Mouse (Mus musculus) induced T-regulatory cell, adult 2 months (primary cell): Measurements from ENCODE around the gene Nkx2-3.

Experiments
- DNase-seq: peaks from one replicate; pipeline ENCODE4 v3.0.0-alpha.2; 2012; ENCODE audit warnings: low read depth

The Nkx2-3 gene

DNA sequence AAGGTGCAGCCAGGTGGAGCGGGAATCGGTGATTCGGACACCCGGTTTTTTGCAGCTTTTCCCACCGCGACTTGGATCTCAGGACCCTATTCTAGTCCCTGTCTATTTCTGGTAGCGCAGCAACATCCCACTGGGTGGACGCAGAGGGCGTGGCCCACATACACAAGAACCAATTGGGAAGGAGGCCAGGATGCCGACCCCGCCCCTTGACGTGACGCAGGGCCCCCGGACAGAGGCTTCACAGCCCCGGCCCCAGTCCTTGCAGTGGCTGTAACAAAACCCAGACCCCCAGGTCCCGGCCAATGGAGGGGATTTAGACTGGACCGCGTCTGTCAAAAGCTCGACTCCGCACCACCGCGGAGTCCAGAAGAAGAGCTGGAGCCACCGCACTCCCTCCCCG is at the start of gene Nkx2-3:
Gene Nkx2-3, plus strand, starts transcription at position 275 of the 400 bp plus-strand sequence.
- peak; percentile 18 for DNase-seq

DNA sequence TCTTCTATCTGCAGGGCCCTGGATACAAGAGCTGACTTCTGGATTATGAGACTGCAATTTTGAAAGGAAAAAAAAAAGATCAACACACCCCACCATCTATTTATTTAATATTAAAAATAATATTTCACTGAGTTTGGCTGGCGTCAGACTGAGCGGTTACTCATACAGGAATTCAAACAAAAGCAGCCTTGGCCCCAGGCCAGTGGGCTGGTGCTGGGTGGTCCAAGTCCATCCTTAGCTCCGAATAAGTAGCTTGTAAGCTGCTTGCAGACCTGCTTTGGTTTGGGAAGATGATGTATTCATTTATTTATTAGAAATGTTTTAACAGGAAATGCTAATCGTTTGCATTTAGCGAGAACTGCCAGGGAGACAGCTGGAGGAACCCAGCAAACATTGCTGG is 49.0 kb upstream of the Nkx2-3 start:
- no peak for DNase-seq

DNA sequence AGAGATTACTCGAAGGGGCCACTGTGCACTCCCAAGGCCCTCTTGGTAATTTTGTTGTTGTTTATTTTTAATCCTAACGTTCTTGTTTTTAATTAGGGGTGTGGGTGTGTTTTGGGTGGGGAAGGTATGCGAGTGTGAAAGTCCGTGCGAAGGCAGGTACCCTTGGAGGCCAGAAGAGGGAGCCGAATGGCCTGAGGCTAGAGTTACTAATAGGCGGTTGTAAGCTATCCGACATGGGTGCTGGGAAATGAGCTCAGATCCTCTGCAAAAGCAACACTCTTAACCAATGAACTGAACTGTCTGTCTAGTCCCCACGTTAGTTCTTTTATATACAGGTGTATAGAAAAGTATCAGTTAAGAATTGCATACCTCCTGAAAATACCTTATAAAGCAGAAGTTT is 43.8 kb upstream of the Nkx2-3 start:
- DNase-seq = peak; percentile 6

DNA sequence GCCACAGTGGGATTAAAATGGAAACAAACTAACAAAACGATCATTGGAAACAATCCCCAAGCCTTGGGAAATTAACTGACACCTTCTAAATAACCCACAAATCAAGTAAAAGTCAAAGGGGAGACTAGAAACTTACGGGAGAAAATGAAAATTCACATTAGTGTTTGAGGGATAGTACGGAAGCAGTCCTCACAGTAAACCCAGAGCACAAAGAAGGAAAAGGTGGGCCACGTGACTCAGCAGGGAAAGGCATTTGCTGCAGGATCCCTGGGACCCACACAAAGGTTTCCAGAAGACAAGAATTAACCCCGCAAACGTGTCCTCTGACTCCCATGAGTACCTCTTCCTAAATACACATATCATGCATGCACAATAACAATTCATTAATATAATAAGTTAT is 43.0 kb upstream of the Nkx2-3 start:
- no peak for DNase-seq

DNA sequence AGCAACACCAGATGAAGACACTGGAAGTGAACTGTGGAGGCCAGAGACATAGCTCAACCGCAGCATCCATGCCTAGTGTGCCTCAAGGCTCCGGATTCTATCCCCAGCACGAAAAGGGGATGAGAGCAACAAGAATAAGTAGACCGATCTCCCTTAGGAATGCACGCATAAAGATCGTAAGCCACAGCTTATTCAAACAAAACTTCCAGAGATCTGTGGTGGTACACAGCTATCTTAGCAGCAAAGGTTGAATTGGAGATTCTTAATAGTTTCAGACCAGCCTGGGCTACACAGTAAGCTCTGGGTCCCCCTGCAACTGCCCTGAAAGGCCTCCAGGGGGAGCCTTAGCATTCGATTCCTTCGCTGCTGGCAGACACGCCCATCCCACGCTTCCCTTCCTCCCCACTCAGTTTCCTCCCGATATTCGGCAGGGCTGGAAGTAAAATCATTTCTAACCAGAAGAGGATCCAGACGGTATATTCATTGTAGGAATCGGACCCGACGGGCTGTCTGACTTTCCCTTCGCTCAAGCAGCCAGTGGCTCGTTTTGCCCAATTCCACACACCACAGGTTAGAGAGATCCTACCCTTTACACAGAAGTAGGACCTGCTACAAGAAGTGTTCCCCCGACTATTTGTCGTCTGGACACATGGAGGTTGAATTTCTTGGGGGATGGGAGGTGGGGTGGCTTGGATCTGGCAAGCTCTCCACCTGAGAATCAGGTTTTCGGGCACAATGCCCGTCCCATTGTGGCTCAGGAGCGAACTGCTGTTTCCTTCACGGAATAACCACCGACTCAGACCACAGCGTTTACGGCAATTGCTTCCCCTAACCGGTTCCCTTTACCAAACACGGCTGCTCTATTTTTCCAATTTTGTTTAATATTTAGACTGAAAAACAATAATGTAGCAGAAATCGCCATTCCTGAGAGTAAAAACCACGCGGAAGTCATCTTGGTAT is 41.0 kb upstream of the Nkx2-3 start:
- peak; percentile 83 for DNase-seq

DNA sequence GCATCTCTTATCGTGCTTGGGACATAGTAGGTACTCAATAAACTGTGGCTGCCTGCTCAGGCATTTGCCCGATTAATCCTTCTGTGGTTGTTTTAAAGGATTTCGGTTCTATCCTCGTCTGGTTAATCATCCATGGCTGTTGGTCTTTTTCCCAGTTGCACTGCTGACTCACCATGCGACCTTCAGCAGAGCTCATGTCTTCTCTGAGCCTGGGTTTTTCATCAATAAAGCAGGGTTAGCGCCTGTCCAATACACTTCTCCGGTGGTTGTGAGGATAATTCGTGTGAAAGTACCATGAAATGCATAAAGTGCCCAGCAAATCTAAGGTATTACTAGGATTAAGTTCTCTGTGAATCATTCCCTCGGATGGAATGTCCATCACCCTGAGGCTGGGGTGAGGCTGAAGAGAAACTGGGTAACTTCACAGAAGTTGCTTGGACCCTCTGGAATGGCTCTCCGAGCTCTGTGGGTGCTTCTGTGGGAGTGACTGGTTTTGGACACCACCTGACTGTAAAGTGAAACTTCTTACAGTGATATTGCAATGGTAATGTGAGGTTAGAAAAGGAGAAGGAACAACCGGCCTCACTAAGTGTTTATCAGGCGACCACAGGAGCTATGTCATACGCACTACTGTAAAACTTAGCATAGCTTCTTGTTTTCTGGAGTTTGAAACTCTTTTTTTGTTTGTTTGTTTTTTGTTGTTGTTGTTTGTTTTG is 32.9 kb upstream of the Nkx2-3 start:
- DNase-seq = no peak

DNA sequence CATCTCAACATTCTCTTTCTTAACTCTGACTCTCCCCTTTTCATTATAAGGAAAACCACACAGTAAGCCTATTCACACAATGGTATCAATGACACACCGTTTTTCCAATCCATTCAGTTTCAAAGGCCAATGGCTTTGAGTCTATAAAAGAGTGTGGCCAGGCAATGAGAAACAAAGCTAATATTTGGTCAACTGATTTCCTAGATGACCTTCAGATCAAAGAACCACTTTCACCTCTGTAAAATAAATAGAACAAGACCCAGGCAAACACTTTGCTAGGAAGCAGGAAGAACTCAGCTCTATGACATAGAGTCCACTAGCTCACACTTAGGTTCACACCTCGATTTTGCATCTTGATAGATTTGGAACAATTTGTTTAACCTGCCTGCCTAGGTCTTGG is 30.9 kb upstream of the Nkx2-3 start:
- DNase-seq = no peak

DNA sequence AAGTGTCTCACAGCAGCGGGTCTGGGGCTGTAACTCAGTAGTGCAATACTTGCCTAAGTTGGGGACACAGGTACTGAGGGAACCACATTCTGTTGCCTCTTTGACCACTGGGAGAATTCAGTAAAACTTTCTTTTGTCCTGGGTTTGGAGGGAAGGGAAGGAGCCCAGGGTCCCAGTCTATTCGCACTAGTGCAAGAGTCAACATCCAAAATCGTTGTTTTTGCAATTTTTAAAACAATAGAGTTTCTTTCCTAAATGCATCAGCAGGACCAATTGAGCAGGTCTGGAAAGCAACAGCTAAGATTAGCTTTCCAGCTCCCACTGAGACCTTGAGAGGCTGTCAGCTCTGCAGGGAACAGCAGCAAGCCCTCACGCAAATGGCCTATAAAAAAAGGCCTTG is 28.9 kb upstream of the Nkx2-3 start:
- DNase-seq = no peak

DNA sequence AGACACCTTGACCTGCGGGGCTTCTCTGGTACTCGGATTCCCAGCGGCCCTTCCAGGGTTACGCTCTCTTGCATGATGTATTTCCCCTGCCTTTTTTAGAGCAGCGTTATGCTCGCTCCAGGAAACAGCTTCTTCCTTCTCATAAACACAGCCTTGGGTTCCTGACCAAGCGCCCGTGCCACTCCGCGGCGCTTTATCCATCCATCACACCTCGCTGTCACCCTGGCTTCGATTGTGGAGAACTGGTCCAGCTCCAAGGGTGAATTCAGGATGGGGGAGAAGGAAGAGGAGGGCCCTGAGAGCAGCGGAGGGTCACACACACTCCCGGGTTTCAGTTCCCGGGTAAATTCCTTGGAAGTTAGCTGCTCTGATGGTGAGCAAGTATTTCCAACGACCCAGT is 28.5 kb upstream of the Nkx2-3 start:
- no peak for DNase-seq

DNA sequence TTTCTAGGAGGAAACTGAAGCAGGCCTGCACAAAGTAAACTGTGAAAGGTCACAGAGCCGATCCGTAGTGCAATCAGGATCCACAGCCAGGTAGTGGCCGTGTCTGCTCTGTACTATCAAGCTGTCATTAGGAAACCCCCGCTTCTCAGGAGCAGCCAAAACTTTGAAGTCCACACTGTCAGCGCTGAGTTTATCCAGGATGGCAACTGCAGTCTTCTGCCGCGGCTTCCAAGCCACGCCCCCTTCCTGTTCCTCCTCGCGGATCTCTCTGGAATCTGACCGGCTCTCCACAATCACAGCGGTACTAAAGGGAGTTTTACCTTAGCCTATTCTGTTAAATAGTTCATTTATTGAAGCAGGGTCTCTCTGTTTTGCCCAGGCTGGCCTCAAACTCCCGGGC is 27.3 kb upstream of the Nkx2-3 start:
- DNase-seq = no peak

DNA sequence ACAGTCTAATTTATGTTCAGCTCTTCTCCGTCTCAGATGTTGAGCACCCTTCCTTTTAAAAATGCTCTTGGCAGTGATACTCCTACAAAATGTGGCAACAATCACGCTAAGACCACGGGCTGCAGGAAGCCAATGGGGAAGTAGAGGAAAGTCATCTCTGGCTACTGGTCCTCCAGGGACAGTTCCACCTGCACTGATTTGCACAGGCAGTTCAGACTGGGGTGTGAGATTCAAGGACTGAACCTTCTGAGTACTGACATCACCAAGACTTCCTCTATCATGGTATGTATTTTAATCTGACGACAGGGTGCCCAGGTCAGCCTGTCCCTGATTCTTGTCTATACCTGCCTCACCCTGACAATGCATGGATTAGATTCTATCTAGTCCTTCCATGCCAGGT is 20.1 kb upstream of the Nkx2-3 start:
- DNase-seq = no peak

DNA sequence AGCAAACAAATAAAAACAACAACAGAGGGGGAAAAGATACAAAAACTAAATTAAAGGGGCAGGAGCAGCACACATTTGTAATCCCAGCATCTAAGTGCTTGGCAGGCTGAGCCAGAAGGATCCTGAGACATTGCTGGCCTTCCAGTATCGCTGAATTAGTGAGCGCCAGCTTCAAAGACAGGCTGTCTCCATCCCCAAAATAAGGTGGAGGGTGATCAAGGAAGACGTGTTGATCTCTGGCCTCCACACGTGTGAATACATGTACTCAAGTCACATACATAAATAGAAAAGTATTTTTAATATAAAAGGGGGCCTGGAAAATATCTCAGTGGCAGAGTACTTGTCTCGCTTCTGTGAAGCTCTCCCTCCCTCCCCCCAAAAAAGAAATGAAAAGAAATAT is 15.1 kb upstream of the Nkx2-3 start:
- no peak for DNase-seq

DNA sequence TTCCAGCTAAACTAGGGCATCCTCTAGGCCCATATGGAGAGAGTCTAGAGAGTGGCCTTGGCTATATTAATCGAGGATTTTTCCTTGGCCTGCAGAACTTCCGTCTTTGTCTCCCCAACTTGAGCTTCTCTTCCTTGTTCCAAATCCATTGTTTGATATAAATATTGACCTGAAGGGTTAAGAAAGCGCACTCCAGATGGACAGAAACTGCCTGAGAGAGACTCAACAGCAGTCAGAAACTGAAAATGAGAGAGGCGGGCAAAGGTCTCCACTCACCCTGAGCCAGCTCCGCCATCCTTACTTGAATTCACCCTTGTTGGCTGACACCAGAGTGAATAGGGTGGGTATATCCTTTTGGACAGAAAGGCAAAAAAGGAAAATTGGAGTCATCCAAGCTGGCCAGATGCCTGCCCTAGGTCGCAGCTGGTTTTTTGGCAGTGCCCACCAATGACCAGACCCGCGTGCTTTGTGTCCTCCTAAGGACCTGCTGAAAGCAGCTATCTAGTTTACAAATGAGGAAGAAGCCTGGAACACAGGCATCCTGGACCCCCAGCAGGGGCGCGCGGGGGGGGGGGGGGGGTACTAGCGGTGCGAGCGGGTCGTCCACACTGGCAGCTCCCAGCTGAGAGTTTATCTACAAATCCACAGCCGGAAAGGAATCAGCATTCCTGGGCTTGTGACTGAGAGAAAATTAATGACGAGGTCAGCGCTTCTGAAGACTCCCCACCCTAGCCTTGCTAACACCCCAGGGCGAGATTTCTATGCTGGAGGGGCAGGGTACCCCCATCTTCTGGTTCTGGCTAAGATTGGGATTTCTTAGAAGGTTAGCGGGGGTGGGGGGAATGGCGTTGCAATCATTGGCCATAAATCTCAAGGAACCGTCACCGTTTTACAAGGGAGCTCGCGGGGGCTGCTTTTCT is 13.1 kb upstream of the Nkx2-3 start:
- no peak for DNase-seq

DNA sequence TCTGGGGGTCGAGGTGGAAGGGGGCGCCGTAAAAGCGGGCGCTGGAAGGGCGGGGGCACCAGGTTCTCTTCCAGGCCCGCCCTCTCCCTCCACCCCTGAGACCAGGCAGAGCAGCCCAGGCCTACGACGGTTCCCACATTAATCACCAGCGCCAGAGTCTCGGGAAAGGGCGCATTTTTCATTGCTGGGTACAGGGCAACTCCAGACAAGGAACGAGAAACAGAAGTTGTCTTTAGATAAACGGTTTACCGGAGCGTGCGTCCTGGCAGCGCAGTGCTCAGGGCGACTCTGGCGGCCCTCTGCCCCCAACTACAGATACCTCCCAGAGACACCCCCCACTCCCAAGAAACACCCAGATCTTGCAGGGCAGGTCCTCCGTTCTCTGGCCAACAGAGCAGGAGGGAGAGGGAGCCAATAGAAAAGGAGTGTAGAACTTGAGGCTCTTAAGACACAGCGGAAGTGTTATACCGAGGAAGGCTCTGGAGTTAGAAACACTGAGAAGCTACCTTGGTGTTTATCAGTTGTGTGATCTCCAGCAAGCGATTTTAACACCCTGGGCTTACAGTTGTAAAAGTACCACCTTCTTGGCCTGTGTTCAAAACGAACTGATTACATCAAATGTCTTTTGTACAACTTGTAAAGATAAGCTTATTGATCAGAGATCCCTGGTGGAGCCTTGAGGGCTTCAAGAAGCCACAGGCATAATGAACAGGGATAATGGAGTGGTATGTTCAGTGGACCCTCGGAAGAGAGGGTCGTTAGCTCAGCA is 12.2 kb upstream of the Nkx2-3 start:
- no peak for DNase-seq

DNA sequence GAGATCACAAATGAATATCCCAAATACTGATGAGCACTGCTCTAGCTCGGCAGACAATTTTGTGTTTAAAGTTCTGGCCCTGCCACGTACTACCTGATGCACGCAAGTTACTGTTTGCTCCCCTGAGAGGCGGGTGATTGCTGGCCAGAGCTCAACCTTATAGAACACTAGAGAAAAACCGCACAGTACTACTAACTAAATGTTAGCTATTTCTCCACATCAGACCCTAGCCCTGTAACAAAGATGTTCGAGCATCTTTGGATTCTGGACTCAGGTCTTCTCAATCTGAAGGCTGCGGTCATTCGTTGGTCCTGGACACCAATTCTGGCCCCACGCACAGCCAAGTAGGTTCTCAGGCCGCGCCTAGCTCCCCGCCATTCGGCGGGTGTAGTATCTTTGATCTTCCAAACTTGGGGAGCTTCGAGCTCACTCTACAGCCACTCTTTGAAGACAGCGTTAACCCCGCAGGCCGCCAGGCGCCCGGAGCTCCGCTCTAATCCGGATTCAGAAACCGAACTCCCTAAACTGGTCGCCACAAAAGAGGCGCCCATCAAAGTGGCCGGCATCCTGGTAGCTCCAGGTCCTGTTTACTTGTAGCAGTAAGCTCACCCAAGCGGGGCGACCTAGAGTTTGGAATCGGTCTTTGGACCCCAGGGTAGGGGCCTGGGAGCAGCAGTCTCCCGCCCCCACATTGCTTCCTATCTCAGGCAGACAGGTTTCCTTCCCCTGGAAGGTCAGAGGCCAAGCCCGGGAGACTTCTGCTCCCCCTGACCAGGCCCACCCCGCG is 11.4 kb upstream of the Nkx2-3 start:
- no peak for DNase-seq

DNA sequence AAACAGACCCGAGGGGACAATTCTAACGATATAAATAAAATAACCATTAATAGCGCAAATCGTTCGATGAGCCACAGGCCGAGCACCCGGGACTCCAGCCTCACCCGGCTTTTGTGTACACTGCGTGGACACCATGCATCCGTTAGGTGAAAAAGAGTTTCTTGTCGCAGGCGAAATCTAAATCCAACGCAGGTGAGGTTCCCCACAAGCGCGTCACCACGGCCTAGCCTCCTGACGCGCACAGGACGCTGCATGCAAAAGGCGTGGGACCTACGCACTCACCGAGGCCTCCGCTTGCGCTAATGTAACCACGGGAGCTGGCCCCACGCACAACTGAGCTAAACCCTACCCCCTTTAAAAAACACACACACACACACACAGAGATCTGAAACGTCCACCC is 10.7 kb upstream of the Nkx2-3 start:
- no peak for DNase-seq

DNA sequence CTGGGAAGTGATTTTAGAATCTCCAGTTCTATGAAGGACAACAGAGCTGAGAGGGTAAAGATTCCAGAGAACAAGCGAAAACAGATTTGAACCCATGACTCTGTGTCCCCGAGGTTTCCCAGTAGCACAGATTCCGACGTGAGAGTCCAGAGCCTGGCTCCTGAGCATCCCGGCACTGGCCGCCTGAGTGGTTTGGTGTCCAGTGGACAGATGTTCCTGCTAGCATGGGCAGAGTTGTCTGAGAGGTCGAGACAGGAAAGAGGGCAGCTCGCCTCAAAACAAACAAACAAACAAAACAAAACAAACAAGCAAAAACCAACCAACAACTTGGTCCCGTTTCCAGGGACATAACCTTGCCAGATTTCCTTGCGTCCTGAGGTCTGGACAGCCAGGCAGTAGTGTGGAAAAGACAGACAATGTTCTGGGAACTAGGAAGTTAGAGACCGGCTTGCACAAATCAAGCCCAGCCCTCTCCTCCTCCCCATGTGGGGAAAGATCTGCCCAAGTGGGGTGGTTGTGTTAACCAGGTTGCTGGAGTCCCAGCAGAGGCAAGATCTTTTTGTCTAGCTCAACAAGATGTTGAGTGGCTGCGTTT is 10.0 kb upstream of the Nkx2-3 start:
- no peak for DNase-seq

DNA sequence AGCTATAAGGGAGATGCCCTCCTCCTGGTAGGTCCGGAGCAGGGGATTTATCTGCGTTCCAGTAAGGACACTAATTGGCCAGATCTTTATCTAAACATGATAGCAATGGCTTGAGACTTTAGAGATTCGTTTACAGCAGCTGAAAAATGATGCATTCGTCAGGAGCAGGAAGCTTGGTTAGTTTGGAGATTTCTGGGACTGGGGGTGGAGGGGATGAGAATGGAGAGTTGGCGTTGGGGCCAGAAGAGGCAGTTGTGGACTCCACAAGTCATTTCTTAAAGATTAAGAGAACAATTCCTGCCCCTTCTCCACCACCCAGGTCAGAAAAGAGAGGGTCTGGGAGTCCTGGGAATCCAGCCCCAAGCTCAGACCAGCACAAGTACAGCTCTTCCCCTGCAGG is 8.6 kb upstream of the Nkx2-3 start:
- DNase-seq = no peak

DNA sequence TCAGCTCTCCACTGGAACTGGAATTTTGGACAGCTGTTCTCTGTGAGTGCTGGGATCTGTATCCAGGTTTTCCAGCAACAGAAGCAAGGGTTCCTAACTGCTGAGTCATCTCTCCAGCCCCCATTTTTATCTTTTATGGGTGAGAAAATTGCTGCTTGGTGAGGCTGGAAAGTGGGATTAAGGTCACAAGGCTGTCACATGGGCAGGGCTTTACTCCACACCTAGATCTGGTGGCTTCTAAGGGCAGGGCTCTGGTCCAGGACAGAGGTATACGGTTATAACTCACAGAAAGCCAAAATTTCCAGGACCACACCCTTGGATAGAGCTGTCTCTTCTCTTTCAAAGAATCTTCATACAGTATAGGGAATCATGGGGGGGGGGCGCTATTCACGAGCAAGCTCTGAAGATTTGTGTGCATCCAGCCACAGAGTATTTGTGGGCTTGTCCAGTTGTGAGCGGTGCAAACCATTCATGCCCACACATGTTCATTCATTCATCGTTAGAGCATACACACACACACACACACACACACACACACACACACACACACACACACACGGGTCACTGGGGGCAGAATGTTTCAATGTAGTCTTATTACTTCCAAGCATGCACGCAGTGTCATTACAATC is 7.5 kb upstream of the Nkx2-3 start:
- DNase-seq = no peak
